Mouse (Mus musculus) cerebellum, adult 18-20 months (tissue): ENCODE data around the gene Ifna4.
A peak's percentile ranks its signal among the peaks of the same experiment; 100 is the strongest.
"Not testable (repeated sequence)": the region's sequence is repeated elsewhere in the genome, so short reads cannot be mapped to it uniquely, and the experiment has no call there.

ENCODE experiments used
- DNase-seq, 2 experiments: peaks; one replicate each; pipeline ENCODE4 v3.0.0; 2021

Ifna4 gene

DNA sequence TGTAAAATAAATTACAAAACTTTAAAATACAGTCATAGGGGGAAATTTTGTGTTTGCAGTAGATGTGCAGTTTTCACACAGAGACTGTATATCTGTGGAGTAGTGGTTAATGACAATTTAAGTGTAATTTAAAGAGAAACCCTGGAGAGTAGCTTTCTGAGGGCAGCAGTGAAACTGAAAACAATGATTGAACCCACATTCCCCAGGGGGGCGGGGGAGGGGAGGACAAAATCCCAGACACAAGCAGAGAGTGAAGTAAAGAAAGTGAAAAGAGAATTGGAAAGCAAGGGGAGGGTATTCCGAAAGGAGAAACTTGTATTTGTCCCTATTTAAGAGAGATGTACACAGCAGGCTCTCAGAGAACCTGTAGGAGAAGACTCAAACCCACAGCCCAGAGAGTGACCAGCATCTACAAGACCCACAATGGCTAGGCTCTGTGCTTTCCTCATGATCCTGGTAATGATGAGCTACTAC, at the start of gene Ifna4:
Gene Ifna4 (plus strand): TSS at position 424 of the 474 bp plus-strand sequence.
- no peak for DNase-seq

GRCm38 (mm10) chr4:88793936-88794675, 47.6 kb upstream of the Ifna4 start, which contains the start of gene Gm13275:
Gene Gm13275, plus strand, starts transcription at chr4:88794487.
- peak; percentile 49 to 74 for DNase-seq

DNA sequence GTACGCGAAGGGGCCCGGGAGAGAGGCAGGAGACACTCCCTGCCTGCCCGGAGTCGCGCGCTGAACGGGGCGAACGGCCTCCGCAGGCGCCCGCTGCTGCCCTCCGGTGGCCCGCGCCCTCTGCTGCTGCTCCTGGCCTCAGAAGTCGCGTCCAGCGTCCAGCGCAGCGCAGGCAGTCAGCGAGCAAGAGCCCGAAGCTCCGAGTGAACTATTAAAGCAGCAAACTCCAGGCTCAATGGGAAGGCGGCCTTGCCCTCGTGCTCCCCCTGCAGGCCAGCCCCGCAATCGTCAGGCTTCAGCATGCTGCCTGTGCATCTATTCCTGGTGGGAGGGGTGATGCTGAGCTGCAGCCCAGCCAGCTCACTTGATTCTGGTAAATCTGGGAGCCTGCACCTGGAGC, 44.6 kb upstream of the Ifna4 start, which contains the start of gene Gm13279:
Gene Gm13279 (plus strand): TSS at position 301 of the 400 bp plus-strand sequence.
- DNase-seq: not testable (repeated sequence)

DNA sequence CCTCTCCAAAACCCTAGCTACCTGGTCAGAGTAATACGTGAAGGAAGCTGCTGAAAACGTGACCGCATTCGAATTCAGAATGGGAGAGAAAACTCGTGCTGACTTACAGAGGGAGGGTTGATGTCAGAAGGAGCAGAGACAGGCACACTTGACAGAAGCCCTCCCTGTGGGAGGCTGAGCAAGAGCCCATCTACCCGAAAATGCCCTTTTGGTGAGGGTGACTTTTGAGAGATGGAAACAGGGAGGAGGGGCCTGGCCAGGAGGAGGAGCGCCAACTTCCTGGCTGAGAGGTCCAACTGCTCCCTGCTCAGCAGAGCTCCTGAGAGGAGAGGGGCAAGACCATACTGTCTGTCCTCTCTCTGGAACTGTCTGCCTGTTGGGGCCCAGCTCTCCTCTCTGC, 42.3 kb upstream of the Ifna4 start, which contains the start of gene Gm13285:
Gene Gm13285 (plus strand): TSS at position 301 of the 400 bp plus-strand sequence.
- DNase-seq: not testable (repeated sequence)

DNA sequence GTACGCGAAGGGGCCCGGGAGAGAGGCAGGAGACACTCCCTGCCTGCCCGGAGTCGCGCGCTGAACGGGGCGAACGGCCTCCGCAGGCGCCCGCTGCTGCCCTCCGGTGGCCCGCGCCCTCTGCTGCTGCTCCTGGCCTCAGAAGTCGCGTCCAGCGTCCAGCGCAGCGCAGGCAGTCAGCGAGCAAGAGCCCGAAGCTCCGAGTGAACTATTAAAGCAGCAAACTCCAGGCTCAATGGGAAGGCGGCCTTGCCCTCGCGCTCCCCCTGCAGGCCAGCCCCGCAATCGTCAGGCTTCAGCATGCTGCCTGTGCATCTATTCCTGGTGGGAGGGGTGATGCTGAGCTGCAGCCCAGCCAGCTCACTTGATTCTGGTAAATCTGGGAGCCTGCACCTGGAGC, 38.7 kb upstream of the Ifna4 start, which contains the start of gene Gm13287:
Gene Gm13287 (plus strand): TSS at position 301 of the 400 bp plus-strand sequence.
- not testable (repeated sequence) for DNase-seq

DNA sequence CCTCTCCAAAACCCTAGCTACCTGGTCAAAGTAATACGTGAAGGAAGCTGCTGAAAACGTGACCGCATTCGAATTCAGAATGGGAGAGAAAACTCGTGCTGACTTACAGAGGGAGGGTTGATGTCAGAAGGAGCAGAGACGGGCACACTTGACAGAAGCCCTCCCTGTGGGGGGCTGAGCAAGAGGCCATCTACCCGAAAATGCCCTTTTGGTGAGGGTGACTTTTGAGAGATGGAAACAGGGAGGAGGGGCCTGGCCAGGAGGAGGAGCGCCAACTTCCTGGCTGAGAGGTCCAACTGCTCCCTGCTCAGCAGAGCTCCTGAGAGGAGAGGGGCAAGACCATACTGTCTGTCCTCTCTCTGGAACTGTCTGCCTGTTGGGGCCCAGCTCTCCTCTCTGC, 36.4 kb upstream of the Ifna4 start, which contains the start of gene Gm13288:
Gene Gm13288 (plus strand): TSS at position 301 of the 400 bp plus-strand sequence.
- DNase-seq: not testable (repeated sequence)

DNA sequence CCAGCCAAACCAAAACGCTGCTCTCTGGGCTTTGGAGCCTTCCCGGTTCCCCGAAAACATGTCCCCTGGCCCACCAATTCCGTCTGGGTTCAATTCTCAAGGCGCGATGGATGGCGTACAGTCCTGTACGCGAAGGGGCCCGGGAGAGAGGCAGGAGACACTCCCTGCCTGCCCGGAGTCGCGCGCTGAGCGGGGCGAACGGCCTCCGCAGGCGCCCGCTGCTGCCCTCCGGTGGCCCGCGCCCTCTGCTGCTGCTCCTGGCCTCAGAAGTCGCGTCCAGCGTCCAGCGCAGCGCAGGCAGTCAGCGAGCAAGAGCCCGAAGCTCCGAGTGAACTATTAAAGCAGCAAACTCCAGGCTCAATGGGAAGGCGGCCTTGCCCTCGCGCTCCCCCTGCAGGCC, 35.9 kb upstream of the Ifna4 start:
- DNase-seq: peak; percentile 21 to 36

- DNase-seq: no peak
These were observed 25.7 kb upstream of the Ifna4 start, which contains the start of gene Ifna7 for GRCm38 (mm10) chr4:88815928-88816327. Gene Ifna7, plus strand, starts transcription at chr4:88816228.

DNA sequence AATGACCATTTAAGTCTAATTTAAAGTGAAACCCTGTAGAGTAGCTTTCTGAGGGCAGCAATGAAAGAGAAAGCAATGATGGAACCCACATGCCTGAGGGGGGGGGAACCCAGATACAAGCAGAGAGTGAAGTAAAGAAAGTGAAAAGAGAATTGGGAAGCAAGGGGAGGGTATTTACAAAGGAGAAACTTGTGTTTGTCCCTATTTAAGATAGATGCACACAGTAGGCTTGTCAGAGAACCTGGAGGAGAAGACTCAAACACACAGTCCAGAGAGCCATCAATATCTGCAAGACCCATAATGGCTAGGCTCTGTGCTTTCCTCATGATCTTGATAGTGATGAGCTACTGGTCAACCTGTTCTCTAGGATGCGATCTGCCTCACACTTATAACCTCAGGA, 22.0 kb upstream of the Ifna4 start, which contains the start of gene Ifna11:
Gene Ifna11 (plus strand): TSS at position 301 of the 400 bp plus-strand sequence.
- no peak for DNase-seq

GRCm38 (mm10) chr4:88822995-88823394, 18.7 kb upstream of the Ifna4 start:
- DNase-seq: peak; percentile 5 to 17

GRCm38 (mm10) chr4:88827116-88827515, 14.5 kb upstream of the Ifna4 start, which contains the start of gene Ifna6:
Gene Ifna6, plus strand, starts transcription at chr4:88827416.
- DNase-seq: not testable (repeated sequence)

DNA sequence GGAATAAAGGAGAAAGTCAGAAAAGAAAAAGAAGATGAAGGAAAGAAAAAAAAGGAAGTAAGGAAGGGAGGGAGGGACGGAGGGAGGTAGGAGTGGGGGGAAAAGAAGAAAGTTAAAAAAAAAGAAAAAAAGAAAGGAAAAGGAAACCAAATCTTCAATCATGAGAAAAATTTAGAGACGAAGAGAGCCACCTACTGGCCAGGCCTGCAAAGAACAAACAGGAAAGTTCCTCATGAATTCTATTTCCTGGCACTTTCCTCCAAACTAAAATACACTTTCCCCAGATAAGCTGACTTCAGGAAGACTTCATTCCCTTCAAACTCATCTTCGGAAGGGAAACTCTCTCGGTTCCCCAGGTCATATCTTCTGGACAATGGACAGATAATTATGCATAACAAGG, 11.1 kb upstream of the Ifna4 start:
- peak; percentile 20 to 23 for DNase-seq

DNA sequence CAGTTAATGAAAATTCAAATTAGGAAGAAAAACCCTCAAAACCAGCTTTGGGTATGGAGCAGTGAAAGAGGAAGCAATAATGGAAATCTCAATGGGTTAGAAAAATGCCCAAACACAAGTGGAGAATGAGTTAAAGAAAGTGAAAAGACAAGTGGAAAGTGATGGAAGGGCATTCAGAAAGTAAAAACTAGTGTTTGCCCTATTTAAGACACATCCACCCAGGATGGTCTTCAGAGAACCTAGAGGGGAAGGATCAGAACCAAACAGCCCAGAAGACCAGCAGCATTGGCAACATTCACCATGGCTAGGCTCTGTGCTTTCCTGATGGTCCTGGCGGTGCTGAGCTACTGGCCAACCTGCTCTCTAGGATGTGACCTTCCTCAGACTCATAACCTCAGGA, 6.4 kb upstream of the Ifna4 start, which contains the start of gene Ifna5:
Gene Ifna5 (plus strand): TSS at position 301 of the 400 bp plus-strand sequence.
- DNase-seq: not testable (repeated sequence)

DNA sequence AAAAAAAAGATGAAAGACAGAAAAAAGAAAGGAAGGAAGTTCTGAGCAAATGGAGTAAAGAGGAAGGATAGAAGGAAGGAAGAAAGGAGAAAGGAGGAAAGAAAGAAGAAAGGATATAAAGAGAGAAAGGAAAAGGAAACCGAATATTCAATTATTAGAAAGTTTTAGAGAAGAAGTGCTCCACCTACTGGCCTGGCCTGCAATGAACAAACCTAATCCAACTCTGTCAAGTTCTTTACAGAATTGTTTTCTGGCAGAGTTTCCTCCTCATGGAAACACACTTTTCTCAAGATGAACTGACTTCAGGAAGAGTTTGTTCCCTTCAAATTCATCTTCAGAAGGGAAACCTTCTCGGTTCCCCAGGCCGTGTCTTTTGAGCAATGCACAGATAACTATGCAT, 2.8 kb upstream of the Ifna4 start:
- peak in 1 of 2 experiments; percentile 3 for DNase-seq

DNA sequence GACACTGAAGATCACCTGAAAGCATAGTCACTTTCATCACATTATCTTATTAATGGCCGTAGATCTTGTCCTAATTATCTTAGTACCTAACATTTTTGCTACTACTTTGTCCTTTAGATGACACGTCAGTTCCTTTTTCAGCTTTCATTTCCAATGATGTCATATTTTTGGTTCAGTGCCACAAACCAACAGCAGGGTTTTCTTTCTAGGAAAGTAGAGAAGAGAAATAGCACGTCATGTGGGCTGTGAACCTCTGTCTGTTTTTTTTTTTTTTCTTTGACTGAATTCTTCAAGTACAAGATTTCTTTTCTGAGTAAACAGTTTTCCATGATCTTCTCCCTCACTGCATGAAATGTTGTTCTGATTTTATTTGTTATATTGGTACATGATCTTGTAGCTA, 1.6 kb upstream of the Ifna4 start:
- DNase-seq: no peak

- no peak for DNase-seq
These were observed 3.7 kb downstream of the Ifna4 start for GRCm38 (mm10) chr4:88845334-88845733.

DNA sequence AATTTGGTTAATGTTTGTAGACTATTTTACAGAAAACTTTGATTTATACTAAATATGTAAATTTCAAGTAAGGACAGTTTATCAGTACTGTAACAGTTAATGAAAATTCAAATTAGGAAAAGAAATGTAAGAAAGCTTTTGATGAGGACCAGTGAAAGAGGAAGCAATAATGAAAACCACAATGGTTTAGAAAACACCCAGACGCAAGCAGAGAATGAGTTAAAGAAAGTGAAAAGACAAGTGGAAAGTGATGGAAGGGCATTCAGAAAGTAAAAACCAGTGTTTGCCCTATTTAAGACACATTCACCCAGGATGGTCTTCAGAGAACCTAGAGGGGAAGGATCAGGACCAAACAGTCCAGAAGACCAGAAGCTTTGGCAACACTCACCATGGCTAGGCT, 8.0 kb downstream of the Ifna4 start, which contains the start of gene Ifna1:
Gene Ifna1 (plus strand): TSS at position 390 of the 400 bp plus-strand sequence.
- DNase-seq: no peak

DNA sequence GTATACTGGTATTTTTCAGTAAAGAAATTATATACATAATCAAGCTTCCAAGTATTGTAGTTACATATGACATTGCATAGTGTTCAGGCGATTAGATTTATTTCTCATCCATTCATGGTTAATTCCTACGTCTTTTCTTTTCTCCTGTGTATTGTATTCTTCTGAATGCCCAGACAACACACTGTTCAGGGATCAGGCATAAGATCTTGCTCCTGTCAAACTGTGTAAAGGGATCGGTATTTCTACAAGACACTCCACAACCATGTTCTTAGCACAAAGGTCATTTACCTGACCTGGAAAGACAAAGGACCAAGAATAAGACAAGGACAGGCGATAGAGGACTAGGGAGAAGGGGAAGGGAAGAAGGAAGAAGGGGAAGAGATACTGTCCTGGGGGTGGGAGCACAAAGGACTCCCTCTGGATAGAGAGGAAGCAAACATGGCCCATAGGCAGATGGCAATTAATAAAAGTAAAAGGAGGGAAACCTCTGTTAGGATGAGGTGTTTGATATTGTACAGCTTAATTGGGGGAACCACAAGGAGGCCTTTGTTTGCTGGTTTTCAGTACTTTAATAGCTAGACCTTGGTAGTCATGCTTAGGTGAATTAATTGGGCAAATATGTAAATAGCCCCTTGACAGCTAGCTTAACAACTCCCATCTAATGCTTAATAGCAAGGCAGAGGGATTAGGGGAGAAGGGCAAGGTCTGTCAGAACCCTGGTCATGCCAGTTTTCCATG, 9.5 kb downstream of the Ifna4 start:
- DNase-seq: no peak

DNA sequence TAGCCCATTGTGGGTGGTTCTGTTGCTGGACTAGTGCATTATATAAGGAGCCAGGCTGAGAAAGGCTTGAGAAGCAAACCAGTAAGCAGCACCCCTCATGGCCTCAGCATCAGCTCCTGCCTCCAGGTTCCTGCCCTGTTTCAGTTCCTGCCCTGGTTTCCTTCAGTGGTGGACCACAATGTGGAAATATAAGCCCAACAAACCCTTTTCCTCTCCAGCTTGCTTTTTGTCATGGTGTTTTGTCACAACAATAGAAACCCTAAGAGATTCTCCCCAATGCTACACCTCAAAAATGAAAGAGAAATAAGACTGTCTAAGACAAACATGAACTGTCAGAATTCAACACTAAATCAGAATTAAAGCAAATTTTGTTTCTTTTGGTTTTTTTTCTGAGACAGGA, 17.6 kb downstream of the Ifna4 start:
- no peak for DNase-seq

- DNase-seq: no peak
These were observed 21.6 kb downstream of the Ifna4 start for GRCm38 (mm10) chr4:88863309-88863708.

- no peak for DNase-seq
These were observed 22.9 kb downstream of the Ifna4 start for GRCm38 (mm10) chr4:88864599-88864998.

DNA sequence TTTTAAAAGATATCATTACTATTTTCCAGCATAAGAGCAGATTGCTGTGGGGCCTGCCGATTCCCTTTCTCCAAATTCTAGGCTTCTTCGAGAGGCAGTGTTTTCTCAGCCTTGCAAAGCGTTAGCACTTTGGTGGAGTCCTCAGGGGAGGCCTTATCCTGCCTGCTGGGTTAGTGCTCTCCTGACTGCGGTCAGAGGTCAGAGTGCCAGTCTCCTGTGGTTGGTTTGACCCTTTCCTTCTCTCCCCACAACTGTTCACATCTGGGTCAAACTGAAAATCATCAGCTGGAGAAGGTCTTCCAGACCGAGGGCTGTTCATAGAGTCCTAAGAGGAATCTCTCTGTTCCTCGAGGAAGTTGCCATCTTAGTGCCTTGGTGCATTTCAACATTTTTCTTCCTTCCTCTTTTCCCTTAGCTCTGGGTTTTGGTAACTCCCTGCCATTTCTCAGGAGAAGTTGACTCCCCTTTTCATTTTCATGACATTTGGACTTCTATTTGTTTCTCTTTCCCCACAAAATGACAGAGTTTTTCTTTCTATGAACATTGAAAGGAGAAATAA, 23.4 kb downstream of the Ifna4 start:
- no peak for DNase-seq
